Mouse (Mus musculus): ENCODE results near the gene Clca4a.
"Not testable (repeated sequence)": the region's sequence is repeated elsewhere in the genome, so short reads cannot be mapped to it uniquely, and the experiment has no call there.

The Clca4a gene

DNA sequence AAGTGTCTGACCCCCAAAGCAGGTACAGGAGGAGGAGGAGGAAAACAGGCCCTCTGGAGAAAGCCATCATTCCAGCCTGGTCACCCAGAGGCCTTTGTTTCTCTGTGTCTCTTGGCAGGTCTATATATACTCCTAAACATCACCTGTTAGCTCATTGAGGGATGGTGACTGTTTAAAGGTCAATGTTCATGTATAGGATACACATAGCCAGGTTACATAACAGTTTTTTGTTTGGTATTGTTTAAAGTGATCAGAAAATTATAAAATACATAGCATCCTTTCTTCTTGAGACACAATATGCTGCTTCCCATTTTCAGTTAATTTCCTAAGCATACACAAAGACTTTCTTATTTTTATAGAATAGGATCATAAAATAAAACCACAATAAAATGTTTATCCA is at the start of gene Clca4a:
Gene Clca4a, minus strand, starts transcription at position 101 of the 400 bp plus-strand sequence.
- no peak for DNase-seq

DNA sequence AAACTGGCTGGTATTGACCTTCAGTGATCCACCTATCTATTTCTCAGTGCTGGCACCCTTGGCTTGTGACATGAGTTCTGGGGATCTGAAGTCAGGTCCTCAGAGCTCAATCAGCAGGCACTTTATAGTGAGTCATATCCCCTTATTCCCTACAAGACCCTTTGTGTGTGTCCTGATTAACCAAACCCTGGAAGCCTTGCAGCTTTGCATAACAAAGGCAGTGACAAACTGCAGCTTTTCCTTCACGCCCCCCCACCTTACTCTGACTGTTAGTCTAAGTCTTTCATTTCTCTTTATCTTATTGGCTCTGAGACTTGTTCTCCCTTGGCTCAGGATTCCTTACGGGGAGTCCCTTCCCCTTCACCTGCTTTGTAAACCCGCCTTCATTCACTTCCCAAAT is 43.0 kb upstream of the Clca4a start:
- DNase-seq = no peak

DNA sequence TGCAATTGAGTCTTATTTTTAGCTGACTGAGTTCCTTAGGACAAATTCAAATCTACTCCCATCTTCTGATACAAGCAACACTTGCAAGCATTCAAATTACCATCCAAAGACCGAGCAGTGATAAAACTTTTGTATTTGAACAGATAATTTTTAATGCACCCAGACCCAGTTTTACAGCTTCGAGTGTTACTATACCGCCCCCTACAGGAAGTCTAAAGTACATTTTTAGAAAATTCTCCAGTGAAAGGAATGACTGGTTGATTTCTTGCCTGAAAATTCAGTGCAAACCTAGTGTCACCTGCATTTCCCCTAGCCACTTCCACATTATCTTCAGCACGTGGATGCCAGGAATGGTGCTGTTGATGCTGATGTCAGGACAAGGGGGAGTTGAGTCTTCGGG is 29.6 kb upstream of the Clca4a start:
- DNase-seq = no peak

DNA sequence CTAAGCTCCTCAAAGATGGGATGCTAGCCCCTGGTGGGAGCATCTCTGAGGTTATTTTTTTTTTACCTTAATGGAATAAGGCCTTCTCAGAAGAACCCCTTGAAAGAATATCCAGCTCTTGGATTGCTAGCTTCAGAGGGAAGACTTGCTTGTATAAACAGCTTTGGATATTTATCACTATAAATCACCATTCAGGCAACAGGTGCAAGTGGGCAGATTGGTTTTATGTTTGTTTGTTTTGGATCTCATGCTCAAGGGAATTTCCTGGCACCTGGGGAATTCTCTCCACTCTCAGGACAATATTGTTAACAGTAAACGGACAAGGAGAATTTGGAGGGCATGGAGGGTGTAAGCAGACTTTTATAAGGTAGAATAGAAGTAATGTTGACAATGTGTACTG is 26.1 kb upstream of the Clca4a start:
- no peak for DNase-seq

GRCm38 (mm10) chr3:144993055-144993454 is 18.2 kb upstream of the Clca4a start:
- DNase-seq = no peak

GRCm38 (mm10) chr3:144992618-144993017 is 17.8 kb upstream of the Clca4a start:
- DNase-seq = no peak

DNA sequence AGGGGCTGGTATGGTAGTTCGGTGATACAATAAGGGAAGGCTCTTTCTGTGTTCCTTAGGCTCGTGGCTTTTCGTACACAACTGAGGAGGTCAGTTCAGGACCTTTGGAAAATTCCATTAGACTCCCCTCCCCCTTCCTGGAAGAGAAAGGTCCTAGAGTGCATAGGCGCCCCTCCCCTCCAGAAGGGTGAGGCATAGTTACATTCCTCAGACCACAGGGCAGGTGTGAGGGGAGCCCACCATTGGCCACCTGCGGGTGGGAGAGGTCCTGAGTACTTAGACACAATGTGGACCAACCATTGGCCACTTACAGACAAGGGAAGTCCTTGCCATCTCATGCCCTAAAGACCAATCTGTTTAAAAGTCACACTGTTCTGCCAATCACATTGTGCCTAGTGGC is 11.0 kb upstream of the Clca4a start:
- DNase-seq = no peak

DNA sequence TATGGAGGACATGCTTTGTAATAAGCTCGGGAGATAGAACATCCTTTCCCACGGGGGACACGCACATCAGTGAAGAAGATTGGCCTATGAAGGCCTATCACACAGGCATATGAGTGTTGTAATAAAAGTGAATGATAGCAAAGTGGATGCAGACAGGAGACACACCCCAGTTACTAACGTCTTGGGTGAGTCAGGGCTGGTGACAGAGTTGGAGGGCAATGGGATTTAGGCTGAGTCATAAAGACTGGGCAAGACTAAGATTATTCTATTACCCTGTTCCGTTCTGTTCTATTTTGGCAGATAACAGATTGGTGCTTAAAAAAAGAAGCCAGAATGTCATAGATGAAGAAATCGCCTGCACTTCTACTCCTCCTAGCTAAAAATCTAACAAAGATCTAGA is 5.7 kb upstream of the Clca4a start:
- no peak for DNase-seq

DNA sequence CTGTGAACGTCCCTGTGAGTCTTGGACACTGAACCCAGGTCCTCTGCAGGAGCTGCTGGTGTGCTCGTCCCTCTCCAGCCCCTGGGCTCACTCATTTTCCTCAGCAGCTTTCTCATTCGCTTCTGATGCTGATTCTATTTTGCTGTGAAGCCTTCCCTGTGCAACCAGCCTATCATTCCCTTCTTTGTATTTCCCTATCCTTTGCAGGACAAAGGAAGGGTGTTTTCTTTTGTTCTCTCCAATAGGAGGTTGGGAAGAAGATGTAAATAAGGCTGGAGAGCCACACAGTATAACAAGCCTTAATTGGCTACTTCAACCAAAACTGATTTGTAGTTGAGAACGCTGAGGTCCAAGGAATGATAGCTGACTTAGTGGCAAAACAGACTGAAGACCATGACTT is 2.8 kb upstream of the Clca4a start:
- DNase-seq = no peak

GRCm38 (mm10) chr3:144976091-144976490 is 1.2 kb upstream of the Clca4a start:
- DNase-seq = no peak

GRCm38 (mm10) chr3:144971553-144972270 is 3.1 kb downstream of the Clca4a start:
- no peak for DNase-seq

DNA sequence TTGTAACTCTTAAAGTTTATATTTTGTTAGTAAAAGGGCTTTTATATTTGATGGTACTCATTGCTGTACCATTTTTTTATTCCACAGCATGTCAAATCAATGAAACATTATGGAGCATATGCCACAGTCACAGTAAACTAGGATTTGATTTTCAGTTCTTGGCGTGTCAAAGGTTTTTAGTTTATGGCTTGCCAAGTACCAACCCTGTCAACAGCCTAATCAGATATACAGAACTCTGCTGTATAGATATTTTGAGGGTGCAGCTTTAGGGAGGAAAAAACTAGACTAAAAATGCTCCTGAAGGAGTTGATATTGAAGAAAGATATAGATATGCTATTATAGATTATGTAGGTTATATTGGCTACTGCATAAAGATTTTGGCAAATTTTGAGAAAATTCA is 5.1 kb downstream of the Clca4a start:
- no peak for DNase-seq

DNA sequence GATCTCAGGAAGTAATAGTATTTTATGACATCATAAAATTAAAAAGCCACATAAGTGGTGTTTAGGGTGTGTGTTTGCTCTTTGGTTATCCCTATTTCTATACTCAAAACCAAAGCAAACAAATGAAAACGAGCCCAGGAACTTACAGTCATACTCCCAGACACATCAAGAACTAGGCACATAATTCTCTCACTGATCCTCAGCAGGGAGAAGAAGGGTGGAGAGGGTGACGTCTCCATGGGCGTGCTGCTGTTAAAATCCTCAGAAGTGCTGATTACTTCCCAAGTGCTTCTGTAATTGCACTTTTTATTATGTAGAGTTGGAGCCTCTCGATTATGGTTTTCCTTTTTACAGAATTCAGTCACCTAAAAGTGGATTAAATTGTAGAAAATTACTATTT is 8.8 kb downstream of the Clca4a start:
- DNase-seq = no peak

- no peak for DNase-seq
Observed at GRCm38 (mm10) chr3:144950829-144951228, 24.0 kb downstream of the Clca4a start.

DNA sequence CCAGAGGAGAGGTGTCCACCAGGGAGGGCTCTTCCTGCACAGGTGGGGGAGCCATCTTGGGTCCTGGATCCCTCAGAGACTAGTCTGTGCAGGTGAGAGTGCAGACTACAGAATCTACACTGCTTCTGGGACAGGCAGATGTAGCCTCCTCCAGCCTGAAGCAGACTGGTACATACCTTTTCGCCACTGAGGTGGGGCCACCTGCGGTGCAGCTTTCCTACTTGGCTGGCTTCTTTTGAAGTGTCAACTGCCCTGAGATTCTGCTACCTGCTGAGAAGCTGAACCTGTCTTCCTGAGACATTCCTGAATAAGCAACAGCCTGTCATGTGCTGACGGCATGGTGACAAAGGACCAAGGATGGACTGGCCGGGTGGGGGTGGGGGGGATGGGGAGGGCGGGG is 27.5 kb downstream of the Clca4a start:
- not testable (repeated sequence) for DNase-seq

DNA sequence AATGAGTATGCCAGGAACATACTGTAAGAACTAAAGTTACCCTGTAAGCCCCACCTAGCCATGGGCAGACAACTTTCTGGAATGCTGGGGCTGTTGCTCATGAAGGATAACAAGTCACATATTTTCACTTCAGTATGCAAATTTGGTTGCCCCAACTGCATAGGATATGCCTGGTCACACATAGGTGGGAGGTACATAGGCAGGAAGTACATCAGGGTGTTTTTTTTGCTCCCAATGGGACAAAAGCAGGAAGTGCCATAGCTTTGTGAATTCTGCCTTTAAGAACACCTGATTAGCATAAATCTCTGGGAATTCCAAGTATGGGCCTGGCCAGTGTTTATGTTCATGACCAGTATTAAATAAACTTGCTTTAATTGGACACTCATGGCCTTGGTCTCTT is 41.2 kb downstream of the Clca4a start:
- not testable (repeated sequence) for DNase-seq

GRCm38 (mm10) chr3:144933011-144933491 is 41.8 kb downstream of the Clca4a start:
- DNase-seq = no peak

- DNase-seq = no peak
Observed at GRCm38 (mm10) chr3:144932335-144932734, 42.5 kb downstream of the Clca4a start, which contains the start of gene Clca4b. Gene Clca4b, minus strand, starts transcription at chr3:144932529.

DNA sequence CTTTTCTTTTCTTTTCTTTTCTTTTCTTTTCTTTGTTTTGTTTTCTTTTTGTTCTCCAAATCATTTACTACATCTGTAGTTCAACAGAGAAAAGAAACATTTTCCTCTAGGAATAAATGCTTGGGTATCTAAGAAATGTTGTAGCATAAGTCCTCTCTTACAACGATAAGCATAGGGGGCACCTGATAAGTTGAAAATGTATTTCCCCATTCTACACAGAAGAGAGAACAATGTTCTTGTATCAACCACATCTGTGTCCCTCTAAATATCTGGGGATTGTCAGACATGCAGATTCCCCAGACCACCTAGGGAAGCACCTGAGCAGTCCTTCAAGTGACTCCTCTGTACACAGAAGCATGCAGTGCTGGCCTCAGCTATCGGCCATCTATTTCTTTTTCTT is 60.8 kb downstream of the Clca4a start:
- no peak for DNase-seq
